Mouse (Mus musculus) heart, adult 10 weeks (tissue): ENCODE results near the gene Golph3. TPM values are rescaled to one million over a fixed set of nuclear protein-coding genes. Genes with fewer than 3 reads are reported as not detected.

ENCODE experiments used
- polyA plus RNA-seq: library from polyadenylated mRNA; stranded (reverse); fragments of 350-450 nt; fragmentation: Illumina TruSeq; extraction: RNeasy Lipid Tissue Mini Kit (QIAGEN cat#74804); gene quantifications from one replicate; pipeline ENCODE4 v1.2.3, GENCODE M21; 2014; ENCODE audit warnings: low read depth, low replicate concordance

Golph3 gene
- 70.0 TPM for polyA plus RNA-seq

DNA sequence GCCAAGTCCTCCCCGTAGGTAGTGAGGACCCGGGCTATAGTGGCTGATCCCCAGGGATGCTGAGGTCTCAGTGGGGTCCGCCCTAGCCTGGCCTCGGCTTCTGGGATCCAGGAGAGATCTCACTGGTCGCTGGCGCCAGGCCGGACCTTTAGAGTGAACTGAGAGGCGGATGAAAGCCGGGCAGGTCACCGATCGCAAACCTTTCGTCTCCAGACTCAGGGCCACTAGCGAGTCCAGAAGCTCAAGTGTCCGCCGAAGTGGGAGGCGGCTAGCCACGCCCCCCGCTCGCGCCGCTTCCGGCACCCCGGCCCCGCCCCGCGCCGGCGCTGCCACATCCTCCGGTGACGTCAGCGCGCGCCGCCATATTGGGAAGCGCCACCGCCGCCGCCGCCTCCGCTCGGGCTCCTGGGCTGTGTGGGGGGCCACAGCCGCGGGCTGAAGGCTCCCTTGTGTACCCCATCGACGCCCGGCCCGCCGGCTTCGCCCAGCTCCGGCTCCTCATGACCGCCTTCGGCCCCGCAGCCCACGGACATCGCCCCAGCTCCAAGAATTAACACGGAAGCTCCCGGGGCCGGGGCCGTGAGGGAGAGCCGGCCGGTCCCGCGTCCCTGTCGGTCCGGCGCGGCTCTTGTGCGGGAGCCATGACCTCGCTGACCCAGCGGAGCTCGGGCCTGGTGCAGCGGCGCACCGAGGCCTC, at the start of gene Golph3:
Gene Golph3, plus strand, starts transcription at position 360 of the 697 bp plus-strand sequence.

GRCm38 (mm10) chr15:12321788-12322621, 755 bp downstream of the Golph3 start, which contains the start of gene 1810049J17Rik:
Gene 1810049J17Rik, minus strand, starts transcription at chr15:12321899.

Other genes with a start within 250 kb of the Golph3 start
- gene Zfr, start 203.6 kb upstream of the Golph3 start, polyA plus RNA-seq, result 57.8 TPM
- gene Mtmr12, start 116.4 kb upstream of the Golph3 start, polyA plus RNA-seq, result 6.9 TPM
- gene 1810049J17Rik, start 449 bp downstream of the Golph3 start, polyA plus RNA-seq, result not detected